Mouse (Mus musculus): ENCODE data around the gene Tanc2. TPM values are rescaled to one million over a fixed set of nuclear protein-coding genes. Genes with fewer than 3 reads are reported as not detected.

Gene Tanc2
- polyA plus RNA-seq, 1 experiment, result 1.6 TPM

GRCm38 (mm10) chr11:105913580-105913979, 323.8 kb downstream of the Tanc2 start:
- DNase-seq (ENCODE audit: low read depth, low spot score), result no peak
- WGBS, result 74% methylated on average over 5 of the region's 5 CpGs

- 81% methylated on average over 3 of the region's 3 CpGs for WGBS
- no peak for DNase-seq (ENCODE audit: low read depth, low spot score)
Measured at GRCm38 (mm10) chr11:105920098-105920785, 330.5 kb downstream of the Tanc2 start.

- WGBS, result 91% methylated on average over 2 of the region's 2 CpGs
- no peak for DNase-seq (ENCODE audit: low read depth, low spot score)
Measured at GRCm38 (mm10) chr11:105920836-105921235, 331.1 kb downstream of the Tanc2 start.

GRCm38 (mm10) chr11:105921275-105921674, 331.5 kb downstream of the Tanc2 start:
- DNase-seq (ENCODE audit: low read depth, low spot score), result no peak
- 93% methylated on average over 5 of the region's 5 CpGs for WGBS

- WGBS, result 91% methylated on average over 20 of the region's 20 CpGs
- DNase-seq (ENCODE audit: low read depth, low spot score), result no peak
Measured at GRCm38 (mm10) chr11:105922769-105923663, 333.2 kb downstream of the Tanc2 start.

GRCm38 (mm10) chr11:105927065-105928030, 337.6 kb downstream of the Tanc2 start:
- 59% methylated on average over 14 of the region's 14 CpGs for WGBS
- no peak for DNase-seq (ENCODE audit: low read depth, low spot score)

GRCm38 (mm10) chr11:105928171-105928570, 338.4 kb downstream of the Tanc2 start:
- DNase-seq (ENCODE audit: low read depth, low spot score), result no peak
- WGBS, result 81% methylated on average over 5 of the region's 5 CpGs

GRCm38 (mm10) chr11:105931380-105931779, 341.6 kb downstream of the Tanc2 start:
- DNase-seq (ENCODE audit: low read depth, low spot score), result no peak
- 92% methylated on average over 3 of the region's 3 CpGs for WGBS

- DNase-seq (ENCODE audit: low read depth, low spot score), result no peak
- WGBS, result 65% methylated on average over 8 of the region's 8 CpGs
Measured at GRCm38 (mm10) chr11:105933746-105934145, 344.0 kb downstream of the Tanc2 start.

- DNase-seq (ENCODE audit: low read depth, low spot score), result no peak
- 57% methylated on average over 5 of the region's 5 CpGs for WGBS
Measured at GRCm38 (mm10) chr11:105934303-105934711, 344.5 kb downstream of the Tanc2 start.

GRCm38 (mm10) chr11:105934816-105935215, 345.0 kb downstream of the Tanc2 start:
- no peak for DNase-seq (ENCODE audit: low read depth, low spot score)
- WGBS, result 65% methylated on average over 6 of the region's 6 CpGs

GRCm38 (mm10) chr11:105935496-105935895, 345.7 kb downstream of the Tanc2 start:
- DNase-seq (ENCODE audit: low read depth, low spot score), result no peak
- 92% methylated on average over 8 of the region's 8 CpGs for whole genome bisulfite sequencing

GRCm38 (mm10) chr11:105936200-105936599, 346.4 kb downstream of the Tanc2 start:
- 71% methylated on average over 6 of the region's 6 CpGs for WGBS
- no peak for DNase-seq (ENCODE audit: low read depth, low spot score)

- DNase-seq (ENCODE audit: low read depth, low spot score), result no peak
- 91% methylated on average over 3 of the region's 3 CpGs for WGBS
Measured at GRCm38 (mm10) chr11:105936974-105937373, 347.2 kb downstream of the Tanc2 start.

- WGBS, result 80% methylated on average over 9 of the region's 9 CpGs
- DNase-seq (ENCODE audit: low read depth, low spot score), result no peak
Measured at GRCm38 (mm10) chr11:105938771-105939170, 349.0 kb downstream of the Tanc2 start.

GRCm38 (mm10) chr11:105941973-105942372, 352.2 kb downstream of the Tanc2 start:
- 75% methylated on average over 8 of the region's 8 CpGs for WGBS
- no peak for DNase-seq (ENCODE audit: low read depth, low spot score)

GRCm38 (mm10) chr11:105943133-105944102, 353.6 kb downstream of the Tanc2 start:
- 3% methylated on average over 47 of the region's 47 CpGs for WGBS
- no peak for DNase-seq (ENCODE audit: low read depth, low spot score)

- no peak for DNase-seq (ENCODE audit: low read depth, low spot score)
- WGBS, result under 1% methylated on average over 59 of the region's 59 CpGs
Measured at GRCm38 (mm10) chr11:105944126-105944621, 354.4 kb downstream of the Tanc2 start.

Data from large intestine, adult 2 months (tissue).